Mouse (Mus musculus) brain, embryonic 14.5 days (tissue): ENCODE data around the gene Paqr8. TPM values are rescaled to one million over a fixed set of nuclear protein-coding genes. Genes with fewer than 3 reads are reported as not detected.

Source experiments
- DNase-seq: peaks from one replicate; pipeline ENCODE4 v3.0.0-alpha.2; 2011; ENCODE audit warnings: low read depth
- CTCF ChIP-seq: fragments of 200-500 bp; IDR thresholded peaks from 2 replicates; pipeline ENCODE4 v1.5.1; 2012; ENCODE audit warnings: inconsistent platforms, mild to moderate bottlenecking, moderate library complexity, borderline replicate concordance; ENCODE audit not compliant: insufficient read depth, insufficient read length; ENCODE audit errors: extremely low read depth
- POLR2A ChIP-seq: fragments of 200-500 bp; IDR thresholded peaks from 2 replicates; pipeline ENCODE4 v1.6.1; 2012; ENCODE audit warnings: mild to moderate bottlenecking, inconsistent platforms, borderline replicate concordance; ENCODE audit not compliant: poor library complexity, insufficient read depth, insufficient read length, severe bottlenecking; ENCODE audit errors: extremely low read depth
- polyA plus RNA-seq: library from polyadenylated mRNA; depleted of rRNA; stranded (reverse); fragments of >200 nt; gene quantifications from 2 replicates; pipeline ENCODE4 v1.2.3, GENCODE M21; 2012; rRNA removed

Paqr8 gene
- polyA plus RNA-seq, 1 experiment, result 30.7 TPM

DNA sequence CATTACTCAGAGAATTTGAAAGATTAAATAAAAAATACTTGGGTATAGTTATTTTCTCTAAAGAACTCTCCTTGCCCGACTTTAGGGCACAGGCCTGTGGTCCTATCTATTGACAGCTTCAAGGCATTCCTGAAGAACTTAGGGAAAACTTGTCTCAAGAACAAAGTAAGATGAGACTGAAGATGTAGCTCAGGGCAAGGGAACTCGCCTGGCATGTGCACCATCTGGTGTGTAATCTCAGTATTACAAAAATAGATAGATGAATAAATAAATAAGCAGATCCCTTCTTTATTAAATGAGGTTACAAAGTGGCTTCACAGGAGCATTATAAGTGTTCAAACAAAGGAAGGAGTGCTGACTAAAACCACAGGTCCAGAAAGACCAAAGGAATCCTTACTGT lies 93.7 kb downstream of the Paqr8 start:
- TF ChIP-seq POLR2A, result no peak
- peak; percentile 22; the same call in 1 of the 2 replicates for TF ChIP-seq CTCF
- DNase-seq, result peak; percentile 29

DNA sequence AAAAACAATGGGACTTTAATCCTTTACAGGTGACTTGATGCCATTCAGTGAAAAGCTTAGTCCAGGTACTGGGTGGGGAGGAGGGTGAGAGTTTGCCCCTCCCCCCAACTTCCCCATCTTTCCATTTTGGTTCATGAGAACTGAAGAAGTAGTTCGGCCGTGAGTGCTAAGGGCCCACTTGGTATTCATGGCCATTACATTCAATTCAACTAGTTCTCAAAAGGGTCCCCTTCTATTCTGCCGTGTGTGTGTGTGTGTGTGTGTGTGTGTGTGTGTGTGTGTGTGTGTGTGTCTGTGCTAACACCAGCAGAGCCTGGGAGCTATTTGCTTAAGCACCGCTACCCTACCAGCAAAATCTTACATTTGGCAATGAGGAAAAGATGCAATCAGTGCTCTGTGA lies 94.2 kb downstream of the Paqr8 start:
- peak; percentile 67 for DNase-seq
- TF ChIP-seq CTCF (no peak), POLR2A (no peak)

DNA sequence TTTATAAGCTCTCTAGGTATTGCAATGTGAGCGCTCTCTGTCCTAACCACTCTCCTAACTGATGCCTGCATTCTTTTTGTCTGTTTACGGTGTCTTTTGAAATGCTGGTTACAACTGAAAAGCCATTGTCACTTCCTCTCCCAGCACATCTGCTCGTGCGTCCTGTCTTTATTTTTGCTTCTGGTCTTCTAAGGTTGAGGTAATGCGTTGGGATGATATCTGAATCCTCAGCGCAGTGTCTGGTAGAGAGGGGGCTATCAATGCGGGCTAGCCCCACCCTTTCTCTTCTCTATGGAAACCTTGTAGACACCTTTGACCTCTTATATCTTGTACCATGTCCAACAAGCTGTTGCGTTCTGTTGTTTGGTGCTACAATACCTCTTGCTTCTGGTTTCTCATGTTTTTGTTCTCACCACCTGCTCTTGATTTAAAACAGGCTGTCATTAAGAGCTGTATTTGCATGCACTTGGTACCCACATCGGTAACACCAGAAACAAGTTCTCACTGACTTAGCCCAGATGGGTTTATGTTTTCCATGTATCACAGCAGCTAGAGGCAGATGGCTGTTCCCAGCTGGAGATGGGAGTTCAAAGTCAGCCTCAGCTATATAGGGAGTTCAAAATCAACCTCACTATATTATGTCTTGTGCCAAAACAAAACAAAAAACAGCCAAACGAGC lies 96.1 kb downstream of the Paqr8 start:
- TF ChIP-seq POLR2A (no peak), CTCF (no peak)

More for the DNA sequence above, 96.1 kb downstream of the Paqr8 start:
- peak; percentile 52 for DNase-seq

Other genes starting within 250 kb of the Paqr8 start
- not detected in 2 replicates for gene Il17a, start 159.7 kb upstream of the Paqr8 start, polyA plus RNA-seq
- 0.31 and 0.35 TPM in 2 replicates for gene Il17f, start 100.0 kb upstream of the Paqr8 start, polyA plus RNA-seq
- 29.0 and 31.6 TPM in 2 replicates for gene Mcm3, start 70.3 kb upstream of the Paqr8 start, polyA plus RNA-seq
- gene Efhc1, start 61.0 kb downstream of the Paqr8 start, polyA plus RNA-seq, result 2.3 and 2.7 TPM in 2 replicates
- 4.3 and 5.2 TPM in 2 replicates for gene Tram2, start 188.6 kb downstream of the Paqr8 start, polyA plus RNA-seq